Mouse (Mus musculus): ENCODE measurements around the gene Plin5. TPM values are rescaled to one million over a fixed set of nuclear protein-coding genes. Genes with fewer than 3 reads are reported as not detected.
A peak's percentile ranks its signal among the peaks of the same experiment; 100 is the strongest.

The Plin5 gene
- polyA plus RNA-seq, 1 experiment from 2014 or later: 1.9 TPM

GRCm38 (mm10) chr17:56146131-56146530, 28.7 kb upstream of the Plin5 start:
- 19% methylated on average over 9 of the region's 9 CpGs for WGBS
- Histone ChIP-seq H3K27ac (no peak overlapping the region), H3K36me3 (no peaks in the 10 kb centered on the region), H3K4me1 (peaks cover 25% of the 10 kb centered on the region), H3K9ac (no peak overlapping the region), H3K4me3 (replicated peaks) (no peak overlapping the region), H3K27me3 (peaks cover 100% of the 10 kb centered on the region), H3K4me2 (no peak overlapping the region), H3K9me3 (replicated peaks) (no peaks in the 10 kb centered on the region)
- no peak for ATAC-seq (replicated peaks; ENCODE audit: low FRiP score)

- H3K27ac ChIP-seq: no peak overlapping the region
- H3K4me1 ChIP-seq: peaks cover 31% of the 10 kb centered on the region
- no peak overlapping the region for H3K4me3 ChIP-seq (replicated peaks)
- H3K9me3 ChIP-seq (replicated peaks): no peaks in the 10 kb centered on the region
- H3K9ac ChIP-seq: no peak overlapping the region
- ATAC-seq (replicated peaks; ENCODE audit: low FRiP score): no peak
- H3K4me2 ChIP-seq: no peak overlapping the region
- WGBS: 74% methylated on average over 9 of the region's 9 CpGs
- H3K27me3 ChIP-seq: peaks cover 100% of the 10 kb centered on the region
- no peaks in the 10 kb centered on the region for H3K36me3 ChIP-seq
These were observed 27.1 kb upstream of the Plin5 start for GRCm38 (mm10) chr17:56144546-56144945.

GRCm38 (mm10) chr17:56141702-56142605, 24.6 kb upstream of the Plin5 start:
- peaks cover 95% of the 10 kb centered on the region for H3K27me3 ChIP-seq
- H3K4me1 ChIP-seq: peaks cover 44% of the 10 kb centered on the region
- H3K9me3 ChIP-seq (replicated peaks): no peaks in the 10 kb centered on the region
- H3K4me3 ChIP-seq (replicated peaks): peak overlapping the region; percentile 42
- H3K9ac ChIP-seq: peak overlapping the region; percentile 30; the same call in 1 of the 2 replicates
- WGBS: 1% methylated on average over 44 of the region's 47 CpGs
- H3K4me2 ChIP-seq: peak overlapping the region; percentile 77
- no peaks in the 10 kb centered on the region for H3K36me3 ChIP-seq
- peak; percentile 16; the same call in 1 of the 2 replicates for ATAC-seq (replicated peaks; ENCODE audit: low FRiP score)
- no peak overlapping the region for H3K27ac ChIP-seq

- Histone ChIP-seq H3K27me3 (peaks cover 79% of the 10 kb centered on the region), H3K4me1 (peaks cover 48% of the 10 kb centered on the region), H3K36me3 (no peaks in the 10 kb centered on the region), H3K9ac (peak within 1 kb of the TSS; percentile 45; the same call in 1 of the 2 replicates), H3K4me3 (replicated peaks) (peak within 1 kb of the TSS; percentile 69), H3K4me2 (peak within 1 kb of the TSS; percentile 100), H3K27ac (no peak within 1 kb of the TSS), H3K9me3 (replicated peaks) (no peaks in the 10 kb centered on the region)
- WGBS: 1% methylated on average over 77 of the region's 79 CpGs
- peak; percentile 22; the same call in 1 of the 2 replicates for ATAC-seq (replicated peaks; ENCODE audit: low FRiP score)
These were observed 22.6 kb upstream of the Plin5 start, which contains the start of gene Sema6b for GRCm38 (mm10) chr17:56139858-56140595. TSS of gene Sema6b (minus strand) at chr17:56140343.

GRCm38 (mm10) chr17:56139355-56139754, 22.0 kb upstream of the Plin5 start:
- no peaks in the 10 kb centered on the region for H3K9me3 ChIP-seq (replicated peaks)
- H3K4me2 ChIP-seq: peak overlapping the region; percentile 100
- H3K27me3 ChIP-seq: peaks cover 72% of the 10 kb centered on the region
- peak overlapping the region; percentile 45; the same call in 1 of the 2 replicates for H3K9ac ChIP-seq
- H3K4me1 ChIP-seq: peaks cover 55% of the 10 kb centered on the region
- H3K27ac ChIP-seq: no peak overlapping the region
- H3K36me3 ChIP-seq: no peaks in the 10 kb centered on the region
- 11% methylated on average over 20 of the region's 21 CpGs for WGBS
- ATAC-seq (replicated peaks; ENCODE audit: low FRiP score): no peak
- peak overlapping the region; percentile 69 for H3K4me3 ChIP-seq (replicated peaks)

- Histone ChIP-seq H3K4me1 (peaks cover 68% of the 10 kb centered on the region), H3K36me3 (no peaks in the 10 kb centered on the region), H3K4me2 (peak overlapping the region; percentile 53), H3K4me3 (replicated peaks) (peak overlapping the region; percentile 24), H3K9me3 (replicated peaks) (no peaks in the 10 kb centered on the region), H3K27ac (no peak overlapping the region), H3K9ac (0 out of 2 replicates have a peak overlapping the region, but pooled peaks have one; percentile 21), H3K27me3 (peaks cover 59% of the 10 kb centered on the region)
- ATAC-seq (replicated peaks; ENCODE audit: low FRiP score): no peak
- 14% methylated on average over 25 of the region's 25 CpGs for WGBS
These were observed 20.6 kb upstream of the Plin5 start for GRCm38 (mm10) chr17:56137839-56138613.

GRCm38 (mm10) chr17:56136558-56136957, 19.2 kb upstream of the Plin5 start:
- H3K9ac ChIP-seq: no peak overlapping the region
- WGBS: 80% methylated on average over 7 of the region's 7 CpGs
- H3K27ac ChIP-seq: no peak overlapping the region
- no peaks in the 10 kb centered on the region for H3K9me3 ChIP-seq (replicated peaks)
- H3K27me3 ChIP-seq: peaks cover 44% of the 10 kb centered on the region
- peaks cover 59% of the 10 kb centered on the region for H3K4me1 ChIP-seq
- no peaks in the 10 kb centered on the region for H3K36me3 ChIP-seq
- no peak overlapping the region for H3K4me3 ChIP-seq (replicated peaks)
- no peak overlapping the region for H3K4me2 ChIP-seq
- ATAC-seq (replicated peaks; ENCODE audit: low FRiP score): no peak

- Histone ChIP-seq H3K27ac (peak overlapping the region; percentile 85), H3K9ac (peak overlapping the region; percentile 11; the same call in 1 of the 2 replicates), H3K4me2 (peak overlapping the region; percentile 64), H3K36me3 (no peaks in the 10 kb centered on the region), H3K4me3 (replicated peaks) (peak overlapping the region; percentile 33), H3K27me3 (peaks cover 24% of the 10 kb centered on the region), H3K9me3 (replicated peaks) (no peaks in the 10 kb centered on the region), H3K4me1 (peaks cover 49% of the 10 kb centered on the region)
- peak; percentile 23 for ATAC-seq (replicated peaks; ENCODE audit: low FRiP score)
- WGBS: 2% methylated on average over 27 of the region's 27 CpGs
These were observed 17.1 kb upstream of the Plin5 start for GRCm38 (mm10) chr17:56134463-56134971.

GRCm38 (mm10) chr17:56133457-56134363, 16.3 kb upstream of the Plin5 start:
- Histone ChIP-seq H3K4me2 (peak overlapping the region; percentile 64), H3K27ac (peak overlapping the region; percentile 85), H3K36me3 (no peaks in the 10 kb centered on the region), H3K4me3 (replicated peaks) (peak overlapping the region; percentile 33), H3K4me1 (peaks cover 45% of the 10 kb centered on the region), H3K27me3 (peaks cover 16% of the 10 kb centered on the region), H3K9me3 (replicated peaks) (no peaks in the 10 kb centered on the region), H3K9ac (peak overlapping the region; percentile 14; the same call in 1 of the 2 replicates)
- ATAC-seq (replicated peaks; ENCODE audit: low FRiP score): peak; percentile 80
- WGBS: 15% methylated on average over 19 of the region's 21 CpGs

- Histone ChIP-seq H3K9ac (no peak overlapping the region), H3K4me3 (replicated peaks) (peak overlapping the region; percentile 23; the same call in 1 of the 2 replicates), H3K27me3 (peaks cover 8% of the 10 kb centered on the region; the same call in 1 of the 2 replicates), H3K9me3 (replicated peaks) (no peaks in the 10 kb centered on the region), H3K4me2 (peak overlapping the region; percentile 46), H3K27ac (no peak overlapping the region), H3K36me3 (no peaks in the 10 kb centered on the region), H3K4me1 (peaks cover 35% of the 10 kb centered on the region)
- 5% methylated on average over 14 of the region's 14 CpGs for WGBS
- no peak for ATAC-seq (replicated peaks; ENCODE audit: low FRiP score)
These were observed 15.3 kb upstream of the Plin5 start for GRCm38 (mm10) chr17:56132661-56133060.
